Mouse (Mus musculus): Measurements from ENCODE around the gene Snx18.

- TF ChIP-seq CTCF (IDR thresholded peaks at IDR 0.05; ENCODE audit: borderline replicate concordance, insufficient read depth, low read depth, low read length) (no peak), POLR2A (IDR thresholded peaks at IDR 0.05; ENCODE audit: borderline replicate concordance, insufficient read depth, low read length) (no peak)
Observed at GRCm38 (mm10) chr13:113601831-113602604, 16.3 kb downstream of the Snx18 start.

Measured in cerebellum, adult 2 months (tissue).